Comparison of ENCODE assay signal across 24 mouse cellular contexts in genomic region chr9:25833295-25833694, GRCm38 (mm10).
"Had no signal": no experiment of that assay in that cellular context is flagged by ENCODE, and none has a peak within 500 bp of the region (broad histone marks: within the 10 kb centered on the region; RNA-seq: fewer than 3 reads in every experiment).

No protein-coding gene starts in this region.

- H3K27ac ChIP-seq: heart, embryonic 10.5 days; hindbrain, embryonic 10.5 days; hindbrain, embryonic 12.5 days; hindbrain, embryonic 14.5 days; kidney, embryonic 15.5 days; kidney, postnatal 0 days; limb, embryonic 10.5 days; limb, embryonic 12.5 days; liver, embryonic 13.5 days; liver, embryonic 15.5 days had no signal

- H3K4me1 ChIP-seq: heart, embryonic 10.5 days; heart, embryonic 12.5 days; hindbrain, embryonic 10.5 days; hindbrain, embryonic 12.5 days; kidney, embryonic 15.5 days; limb, embryonic 10.5 days; limb, embryonic 12.5 days; liver, embryonic 13.5 days; liver, embryonic 15.5 days had no signal

- H3K36me3 ChIP-seq: heart, embryonic 10.5 days; heart, embryonic 12.5 days; hindbrain, embryonic 10.5 days; hindbrain, embryonic 12.5 days; kidney, embryonic 15.5 days; limb, embryonic 10.5 days; limb, embryonic 12.5 days; liver, embryonic 13.5 days; liver, embryonic 15.5 days had no signal

- H3K9ac ChIP-seq: heart, embryonic 12.5 days; hindbrain, embryonic 12.5 days; hindbrain, embryonic 14.5 days; kidney, embryonic 15.5 days; limb, embryonic 12.5 days; liver, embryonic 13.5 days; liver, embryonic 15.5 days had no signal

- DNase-seq: gastrocnemius, postnatal 14 days; gastrocnemius, postnatal 36 days; heart, adult 18-20 months; heart, postnatal 10 days; heart, postnatal 4 days; kidney, adult 11 months; kidney, adult 2 months; kidney, adult 9 months; kidney, postnatal 14 days; kidney, postnatal 36 days; layer of hippocampus, adult 9-11 months; layer of hippocampus, postnatal 36 days; liver; liver, embryonic 13.5 days had no signal

- H3K4me3 ChIP-seq: heart, embryonic 10.5 days; heart, embryonic 12.5 days; hindbrain, embryonic 10.5 days; hindbrain, embryonic 12.5 days; kidney, embryonic 15.5 days; limb, embryonic 10.5 days; limb, embryonic 12.5 days; liver, embryonic 13.5 days; liver, embryonic 15.5 days had no signal

- H3K9me3 ChIP-seq: heart, embryonic 10.5 days; heart, embryonic 12.5 days; hindbrain, embryonic 10.5 days; hindbrain, embryonic 12.5 days; kidney, embryonic 15.5 days; limb, embryonic 10.5 days; limb, embryonic 12.5 days; liver, embryonic 13.5 days; liver, embryonic 15.5 days had no signal
